Mouse (Mus musculus): ENCODE measurements around the gene Nudc.

- TF ChIP-seq CTCF (conservative IDR thresholded peaks at IDR 0.05; ENCODE audit: insufficient read depth, insufficient read length, low read depth, low read length) (no peak), POLR2A (IDR thresholded peaks at IDR 0.05; ENCODE audit: low read depth, low read length) (no peak)
Measured at GRCm38 (mm10) chr4:133486673-133487357, 59.0 kb downstream of the Nudc start.

Measured in kidney, adult 2 months (tissue).